In the genomic region with DNA sequence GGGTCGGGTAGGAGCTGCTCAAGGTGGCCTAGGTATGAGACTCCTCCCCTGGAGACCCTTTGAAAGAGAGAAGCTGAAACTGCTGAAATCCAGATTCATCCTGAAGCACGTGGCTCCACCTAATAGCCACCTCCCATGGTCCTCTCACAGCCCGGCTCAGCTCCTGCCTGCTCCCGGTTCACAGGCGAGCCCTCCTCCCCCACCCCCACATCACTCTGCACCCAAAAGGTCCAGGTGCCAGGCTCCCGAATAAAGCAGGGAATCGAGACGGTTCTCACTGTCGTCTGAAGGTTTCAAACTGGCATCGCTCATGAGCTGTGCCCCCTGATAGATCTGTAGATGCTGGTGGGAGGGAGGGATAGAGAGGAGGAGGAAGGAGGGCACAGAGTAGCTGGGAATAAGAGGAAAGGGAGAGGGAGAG, we compare ENCODE assay signal across 8 mouse cellular contexts. TPM values are rescaled to one million over a fixed set of nuclear protein-coding genes. Genes with fewer than 3 reads are reported as not detected.
A peak's percentile ranks its signal among the peaks of the same experiment; 100 is the strongest.
DNase-seq lines count a peak whose midpoint lies in the region; ATAC-seq and TF ChIP-seq lines count a peak whose summit lies in the region.

No protein-coding gene starts in this region.

- H3K4me1 ChIP-seq in kidney, embryonic 15.5 days = peaks cover 15% of the 10 kb centered on the region
- no peaks in the 10 kb centered on the region; the same call in 1 of the 2 replicates for H3K4me1 ChIP-seq in hindbrain, embryonic 11.5 days (replicated peaks; ENCODE audit: control insufficient read depth, insufficient read depth, low read length)
- H3K4me1 ChIP-seq in midbrain, embryonic 15.5 days = peaks cover 6% of the 10 kb centered on the region

- H3K27ac ChIP-seq in kidney, embryonic 15.5 days = no peak overlapping the region
- no peak overlapping the region for H3K27ac ChIP-seq in hindbrain, embryonic 11.5 days (ENCODE audit: low read depth, low read length)
- H3K27ac ChIP-seq in midbrain, embryonic 15.5 days = peak overlapping the region; percentile 46

- peak overlapping the region; percentile 68 for H3K4me2 ChIP-seq in kidney, embryonic 15.5 days
- peak overlapping the region; percentile 44 for H3K4me2 ChIP-seq in hindbrain, embryonic 11.5 days (replicated peaks; ENCODE audit: low read depth, low read length)
- H3K4me2 ChIP-seq in midbrain, embryonic 15.5 days = peak overlapping the region; percentile 54

- H3K36me3 ChIP-seq in kidney, embryonic 15.5 days = peaks cover 13% of the 10 kb centered on the region
- H3K36me3 ChIP-seq in hindbrain, embryonic 11.5 days (ENCODE audit: control insufficient read depth, insufficient read depth, low read length) = no peaks in the 10 kb centered on the region
- no peaks in the 10 kb centered on the region for H3K36me3 ChIP-seq in midbrain, embryonic 15.5 days (replicated peaks)

- WGBS in kidney, embryonic 15.5 days = 2% methylated on average over 10 of the region's 10 CpGs
- 1% methylated on average over 10 of the region's 10 CpGs for WGBS in hindbrain, embryonic 11.5 days
- 0% methylated on average over 10 of the region's 10 CpGs for WGBS in midbrain, embryonic 15.5 days

- no peaks in the 10 kb centered on the region for H3K27me3 ChIP-seq in kidney, embryonic 15.5 days
- no peaks in the 10 kb centered on the region for H3K27me3 ChIP-seq in hindbrain, embryonic 11.5 days (ENCODE audit: control insufficient read depth, insufficient read depth, low read length)
- no peaks in the 10 kb centered on the region for H3K27me3 ChIP-seq in midbrain, embryonic 15.5 days (replicated peaks)

- H3K9me3 ChIP-seq in kidney, embryonic 15.5 days (replicated peaks) = no peaks in the 10 kb centered on the region
- H3K9me3 ChIP-seq in hindbrain, embryonic 11.5 days (ENCODE audit: control insufficient read depth, low read length) = no peaks in the 10 kb centered on the region
- no peaks in the 10 kb centered on the region for H3K9me3 ChIP-seq in midbrain, embryonic 15.5 days

- no peak for DNase-seq in kidney, adult 11 months
- peak; percentile 28 for DNase-seq in brain, embryonic 14.5 days (ENCODE audit: low read depth)
- peak; percentile 47 for DNase-seq in hindbrain, embryonic 11.5 days (ENCODE audit: low spot score)
- no peak for DNase-seq in yolk sac, embryonic 10.5 days (ENCODE audit: low spot score)
- DNase-seq in urinary bladder, postnatal 36 days (ENCODE audit: low spot score in 2 of 2) = no peak
- no peak for DNase-seq in kidney, postnatal 36 days

- ATAC-seq in kidney, embryonic 15.5 days (replicated peaks; ENCODE audit: low FRiP score) = peak; percentile 55; the same call in 1 of the 2 replicates
- peak; percentile 53 for ATAC-seq in hindbrain, embryonic 11.5 days (ENCODE audit: low FRiP score)
- peak; percentile 53 for ATAC-seq in midbrain, embryonic 15.5 days (replicated peaks)

- H3K9ac ChIP-seq in kidney, embryonic 15.5 days = no peak overlapping the region
- H3K9ac ChIP-seq in hindbrain, embryonic 11.5 days (ENCODE audit: low read depth, low read length) = no peak overlapping the region
- peak overlapping the region; percentile 42 for H3K9ac ChIP-seq in midbrain, embryonic 15.5 days

- peak overlapping the region; percentile 38 for H3K4me3 ChIP-seq in kidney, embryonic 15.5 days (replicated peaks)
- H3K4me3 ChIP-seq in hindbrain, embryonic 11.5 days (ENCODE audit: low read depth, low read length) = peak overlapping the region; percentile 14
- peak overlapping the region; percentile 34 for H3K4me3 ChIP-seq in midbrain, embryonic 15.5 days

- no peak for TF ChIP-seq CTCF in brain, embryonic 14.5 days (IDR thresholded peaks at IDR 0.05; ENCODE audit: borderline replicate concordance, extremely low read depth, insufficient read depth, insufficient read length)

- TF ChIP-seq POLR2A in brain, embryonic 14.5 days (IDR thresholded peaks at IDR 0.05; ENCODE audit: borderline replicate concordance, extremely low read depth, insufficient read depth, insufficient read length, poor library complexity, severe bottlenecking) = no peak

RNA-seq across cellular contexts. Expression of a gene that starts 7.1 kb away (rescaled TPM):
- 15.3 and 16.1 TPM in 2 replicates for polyA plus RNA-seq in kidney, embryonic 15.5 days (2015; fragmentation: Nextera tagmentation; extraction: Ambion mirVana)
- 32.8 and 38.1 TPM in 2 replicates for polyA plus RNA-seq in brain, embryonic 14.5 days (2012; rRNA removed)
- 9.3 and 10.5 TPM in 2 replicates for polyA plus RNA-seq in hindbrain, embryonic 11.5 days (2014; fragmentation: Nextera tagmentation; extraction: Ambion mirVana)
- 28.3 and 30.6 TPM in 2 replicates for polyA plus RNA-seq in midbrain, embryonic 15.5 days (2015; fragmentation: Nextera tagmentation; extraction: Ambion mirVana)

RNA-seq across cellular contexts. Expression of a gene that starts 7.3 kb away (rescaled TPM):
- 47.2 and 52.2 TPM in 2 replicates for polyA plus RNA-seq in kidney, embryonic 15.5 days (2015; fragmentation: Nextera tagmentation; extraction: Ambion mirVana)
- polyA plus RNA-seq in brain, embryonic 14.5 days (2012; rRNA removed) = 42.7 and 49.7 TPM in 2 replicates
- polyA plus RNA-seq in hindbrain, embryonic 11.5 days (2014; fragmentation: Nextera tagmentation; extraction: Ambion mirVana) = 25.9 and 32.4 TPM in 2 replicates
- 39.9 and 43.7 TPM in 2 replicates for polyA plus RNA-seq in midbrain, embryonic 15.5 days (2015; fragmentation: Nextera tagmentation; extraction: Ambion mirVana)

RNA-seq across cellular contexts. Expression of a gene that starts 16.4 kb away (rescaled TPM):
- 0.82 and 0.90 TPM in 2 replicates for polyA plus RNA-seq in kidney, embryonic 15.5 days (2015; fragmentation: Nextera tagmentation; extraction: Ambion mirVana)
- polyA plus RNA-seq in brain, embryonic 14.5 days (2012; rRNA removed) = 2.3 and 3.5 TPM in 2 replicates
- 1.1 and 1.4 TPM in 2 replicates for polyA plus RNA-seq in hindbrain, embryonic 11.5 days (2014; fragmentation: Nextera tagmentation; extraction: Ambion mirVana)
- 1.7 and 1.8 TPM in 2 replicates for polyA plus RNA-seq in midbrain, embryonic 15.5 days (2015; fragmentation: Nextera tagmentation; extraction: Ambion mirVana)

RNA-seq across cellular contexts. Expression of a gene that starts 16.8 kb away (rescaled TPM):
- 32.9 and 36.0 TPM in 2 replicates for polyA plus RNA-seq in kidney, embryonic 15.5 days (2015; fragmentation: Nextera tagmentation; extraction: Ambion mirVana)
- polyA plus RNA-seq in brain, embryonic 14.5 days (2012; rRNA removed) = 27.1 and 32.5 TPM in 2 replicates
- 12.5 and 15.6 TPM in 2 replicates for polyA plus RNA-seq in hindbrain, embryonic 11.5 days (2014; fragmentation: Nextera tagmentation; extraction: Ambion mirVana)
- polyA plus RNA-seq in midbrain, embryonic 15.5 days (2015; fragmentation: Nextera tagmentation; extraction: Ambion mirVana) = 15.8 and 17.7 TPM in 2 replicates

RNA-seq across cellular contexts. Expression of a gene that starts 28.8 kb away (rescaled TPM):
- polyA plus RNA-seq in kidney, embryonic 15.5 days (2015; fragmentation: Nextera tagmentation; extraction: Ambion mirVana) = not detected in 2 replicates
- 0.18 and 0.30 TPM in 2 replicates for polyA plus RNA-seq in brain, embryonic 14.5 days (2012; rRNA removed)
- 0.54 and 0.82 TPM in 2 replicates for polyA plus RNA-seq in hindbrain, embryonic 11.5 days (2014; fragmentation: Nextera tagmentation; extraction: Ambion mirVana)
- polyA plus RNA-seq in midbrain, embryonic 15.5 days (2015; fragmentation: Nextera tagmentation; extraction: Ambion mirVana) = 0.44 and 0.70 TPM in 2 replicates

Comparison
In these comparisons a context has a peak if more than half of its experiments do, and no peak if none do; other contexts are left out.
1. DNase-seq: peak in brain, embryonic 14.5 days (single experiment) and hindbrain, embryonic 11.5 days (single experiment); none in kidney, adult 11 months (single experiment), yolk sac, embryonic 10.5 days (single experiment), urinary bladder, postnatal 36 days (0 of 2) and kidney, postnatal 36 days (0 of 2).
2. Peak in every context shown above with its lines, with median percentiles within 50 percentile points of each other: ATAC-seq, H3K4me2 ChIP-seq and H3K4me3 ChIP-seq.